In genomic region chr6:86767465-86767864, GRCm38 (mm10) we compare ENCODE assay signal across 28 mouse cellular contexts. TPM values are rescaled to one million over a fixed set of nuclear protein-coding genes. Genes with fewer than 3 reads are reported as not detected.
DNase-seq lines count a peak whose midpoint lies in the region; ATAC-seq and TF ChIP-seq lines count a peak whose summit lies in the region.
"Had no signal": no experiment of that assay in that cellular context is flagged by ENCODE, and none has a peak within 500 bp of the region (broad histone marks: within the 10 kb centered on the region; RNA-seq: fewer than 3 reads in every experiment).

No protein-coding gene starts in this region.

- H3K36me3 ChIP-seq in midbrain, embryonic 11.5 days (ENCODE audit: control insufficient read depth, insufficient read depth, low read length), result no peaks in the 10 kb centered on the region
- no peaks in the 10 kb centered on the region for H3K36me3 ChIP-seq in midbrain, embryonic 13.5 days
- H3K36me3 ChIP-seq in myocyte (ENCODE audit: control insufficient read depth, insufficient read depth), result no peaks in the 10 kb centered on the region
- H3K36me3 ChIP-seq: embryonic facial prominence, embryonic 10.5 days; embryonic facial prominence, embryonic 13.5 days; forebrain, embryonic 12.5 days; forebrain, embryonic 15.5 days; heart, embryonic 10.5 days; heart, embryonic 13.5 days had no signal

- intact Hi-C loops in left cerebral cortex, postnatal 25 days (cut with DNase I), result no loop called here

- no peak overlapping the region for H3K4me3 ChIP-seq in midbrain, embryonic 11.5 days (ENCODE audit: low read depth, low read length)
- H3K4me3 ChIP-seq in midbrain, embryonic 13.5 days (replicated peaks), result no peak overlapping the region
- H3K4me3 ChIP-seq in myocyte, result no peak overlapping the region
- H3K4me3 ChIP-seq: embryonic facial prominence, embryonic 10.5 days; embryonic facial prominence, embryonic 13.5 days; erythroblast, embryonic 14.5 days; forebrain, embryonic 12.5 days; forebrain, embryonic 15.5 days; heart, adult 2 months; heart, embryonic 10.5 days; heart, embryonic 13.5 days had no signal

- H3K27me3 ChIP-seq in midbrain, embryonic 11.5 days (ENCODE audit: control insufficient read depth, insufficient read depth, low read length), result no peaks in the 10 kb centered on the region
- no peaks in the 10 kb centered on the region for H3K27me3 ChIP-seq in midbrain, embryonic 13.5 days
- no peaks in the 10 kb centered on the region for H3K27me3 ChIP-seq in myocyte (ENCODE audit: control insufficient read depth, insufficient read depth, insufficient read length)
- H3K27me3 ChIP-seq: embryonic facial prominence, embryonic 13.5 days; forebrain, embryonic 12.5 days; forebrain, embryonic 15.5 days; heart, embryonic 13.5 days had no signal

- peak; percentile 2 for DNase-seq in midbrain, embryonic 11.5 days (ENCODE audit: low spot score, missing footprints)
- peak; percentile 46 for DNase-seq in MEL-GATA-1-ER (ENCODE audit: extremely low read depth, low read depth)
- DNase-seq in MN1 (ENCODE audit: low spot score), result no peak
- no peak for DNase-seq in left cerebral cortex, postnatal 25 days (ENCODE audit: low spot score in 2 of 2)
- DNase-seq: adrenal gland, adult 8-10 months; adrenal gland, postnatal 25 days; cerebellum, adult 11-12 months; cerebellum, adult 8-10 months; cerebellum, postnatal 10 days; cerebellum, postnatal 36 days; embryo, embryonic 11 days; gastrocnemius, postnatal 36 days; heart, adult 2 months; heart, postnatal 14 days; heart, postnatal 4 days had no signal

- no peak overlapping the region for H3K27ac ChIP-seq in midbrain, embryonic 11.5 days (ENCODE audit: low read depth, low read length)
- no peak overlapping the region for H3K27ac ChIP-seq in midbrain, embryonic 13.5 days
- H3K27ac ChIP-seq: embryonic facial prominence, embryonic 10.5 days; embryonic facial prominence, embryonic 13.5 days; forebrain, embryonic 12.5 days; forebrain, embryonic 15.5 days; heart, adult 2 months; heart, embryonic 10.5 days; heart, embryonic 13.5 days; hindbrain, embryonic 14.5 days; hindbrain, postnatal 0 days had no signal

- no peaks in the 10 kb centered on the region for H3K4me1 ChIP-seq in midbrain, embryonic 11.5 days (ENCODE audit: control insufficient read depth, insufficient read depth, low read length)
- H3K4me1 ChIP-seq in midbrain, embryonic 13.5 days (replicated peaks), result no peaks in the 10 kb centered on the region
- H3K4me1 ChIP-seq: embryonic facial prominence, embryonic 10.5 days; embryonic facial prominence, embryonic 13.5 days; forebrain, embryonic 12.5 days; forebrain, embryonic 15.5 days; heart, embryonic 13.5 days had no signal

- H3K9me3 ChIP-seq in midbrain, embryonic 11.5 days (ENCODE audit: control insufficient read depth, low read length), result no peaks in the 10 kb centered on the region
- no peaks in the 10 kb centered on the region for H3K9me3 ChIP-seq in midbrain, embryonic 13.5 days
- H3K9me3 ChIP-seq: embryonic facial prominence, embryonic 10.5 days; embryonic facial prominence, embryonic 13.5 days; forebrain, embryonic 12.5 days; forebrain, embryonic 15.5 days; heart, embryonic 10.5 days; heart, embryonic 13.5 days had no signal

- no peak overlapping the region for H3ac ChIP-seq in myocyte (ENCODE audit: control insufficient read depth, insufficient read length)

- H3K79me2 ChIP-seq in myocyte (ENCODE audit: control insufficient read depth, insufficient read depth), result peaks cover 13% of the 10 kb centered on the region

- no peak for TF ChIP-seq POLR2A in myocyte (IDR thresholded peaks at IDR 0.05; ENCODE audit: insufficient read length, low read depth)

- ATAC-seq in midbrain, embryonic 11.5 days (ENCODE audit: low FRiP score), result no peak
- no peak for ATAC-seq in midbrain, embryonic 13.5 days
- ATAC-seq: activated CD4-positive, CD25-positive, alpha-beta regulatory T cell, adult 4 months; CD4-positive, CD25-positive, alpha-beta regulatory T cell, adult 4 months; forebrain, embryonic 15.5 days; hindbrain, postnatal 0 days had no signal

- no peak overlapping the region for H3K9ac ChIP-seq in midbrain, embryonic 11.5 days (ENCODE audit: low read length)
- no peak overlapping the region for H3K9ac ChIP-seq in midbrain, embryonic 13.5 days (replicated peaks)
- H3K9ac ChIP-seq: embryonic facial prominence, embryonic 13.5 days; forebrain, embryonic 12.5 days; forebrain, embryonic 15.5 days; heart, embryonic 13.5 days; hindbrain, embryonic 14.5 days had no signal

- no peak overlapping the region for H3K4me2 ChIP-seq in midbrain, embryonic 11.5 days
- no peak overlapping the region for H3K4me2 ChIP-seq in midbrain, embryonic 13.5 days (replicated peaks)
- peak overlapping the region; percentile 1 for H3K4me2 ChIP-seq in myocyte (ENCODE audit: low read depth)
- H3K4me2 ChIP-seq: embryonic facial prominence, embryonic 13.5 days; forebrain, embryonic 12.5 days; forebrain, embryonic 15.5 days; heart, embryonic 13.5 days; hindbrain, embryonic 14.5 days had no signal

- WGBS in midbrain, embryonic 11.5 days, result 80% methylated on average over 3 of the region's 3 CpGs
- WGBS in midbrain, embryonic 13.5 days, result 77% methylated on average over 3 of the region's 3 CpGs

TF ChIP-seq in myocyte, 11 proteins besides CTCF, POLR2A, EP300 and RAD21:
- no peak for TF ChIP-seq SRF (IDR thresholded peaks at IDR 0.05; ENCODE audit: control insufficient read depth, insufficient read length, low read depth)
- TF ChIP-seq USF1 (IDR thresholded peaks at IDR 0.05; ENCODE audit: low read depth), result no peak
- TF ChIP-seq REST (IDR thresholded peaks at IDR 0.05; ENCODE audit: insufficient read depth, insufficient read length), result no peak
- TF ChIP-seq MYOG (IDR thresholded peaks at IDR 0.05; ENCODE audit: control insufficient read depth in 1 of 3, insufficient read depth in 1 of 3, insufficient read length in 2 of 3, low read depth in 2 of 3), result no peak
- no peak for TF ChIP-seq CEBPB (IDR thresholded peaks at IDR 0.05; ENCODE audit: insufficient read depth, poor library complexity, severe bottlenecking)
- peak in 1 of 3 experiments; percentile 59 for TF ChIP-seq MYOD1 (IDR thresholded peaks at IDR 0.05; ENCODE audit: control insufficient read depth in 1 of 3, insufficient read length in 2 of 3, low read depth in 2 of 3)

RNA-seq across cellular contexts. Expression of gene Anxa4, which starts 25.9 kb away (rescaled TPM):
- 5.4 and 7.0 TPM in 2 replicates for polyA plus RNA-seq in midbrain, embryonic 11.5 days (2014; fragmentation: Nextera tagmentation; extraction: Ambion mirVana)
- 3.2 and 3.4 TPM in 2 replicates for polyA plus RNA-seq in midbrain, embryonic 13.5 days (2015; fragmentation: Nextera tagmentation; extraction: Ambion mirVana)
- 72.5 TPM for polyA plus RNA-seq in myocyte (2012; fragmentation: generic; extraction: Trizol)
- total RNA-seq in left cerebral cortex, postnatal 25 days (2021), result 1 to 10 TPM; 4.2 to 5.9 TPM
- polyA plus RNA-seq: erythroblast, embryonic 14.5 days had no signal

RNA-seq across cellular contexts. Expression of gene Gmcl1, which starts 34.3 kb away (rescaled TPM):
- polyA plus RNA-seq in midbrain, embryonic 11.5 days (2014; fragmentation: Nextera tagmentation; extraction: Ambion mirVana), result 42.4 and 46.3 TPM in 2 replicates
- polyA plus RNA-seq in midbrain, embryonic 13.5 days (2015; fragmentation: Nextera tagmentation; extraction: Ambion mirVana), result 36.0 and 41.0 TPM in 2 replicates
- 5.9 TPM for polyA plus RNA-seq in myocyte (2012; fragmentation: generic; extraction: Trizol)
- total RNA-seq in left cerebral cortex, postnatal 25 days (2021), result 10 to 100 TPM; 30.7 to 33.9 TPM

Comparison
In these comparisons a context has a peak if more than half of its experiments do, and no peak if none do; other contexts are left out.
1. DNase-seq: peak in midbrain, embryonic 11.5 days (single experiment) and MEL-GATA-1-ER (single experiment); none in MN1 (single experiment) and left cerebral cortex, postnatal 25 days (0 of 2).